Mouse (Mus musculus): ENCODE results near the gene Nhlrc2. TPM values are rescaled to one million over a fixed set of nuclear protein-coding genes. Genes with fewer than 3 reads are reported as not detected.

Nhlrc2 gene
- polyA plus RNA-seq, 1 experiment from 2014 or later: 18.1 TPM

DNA sequence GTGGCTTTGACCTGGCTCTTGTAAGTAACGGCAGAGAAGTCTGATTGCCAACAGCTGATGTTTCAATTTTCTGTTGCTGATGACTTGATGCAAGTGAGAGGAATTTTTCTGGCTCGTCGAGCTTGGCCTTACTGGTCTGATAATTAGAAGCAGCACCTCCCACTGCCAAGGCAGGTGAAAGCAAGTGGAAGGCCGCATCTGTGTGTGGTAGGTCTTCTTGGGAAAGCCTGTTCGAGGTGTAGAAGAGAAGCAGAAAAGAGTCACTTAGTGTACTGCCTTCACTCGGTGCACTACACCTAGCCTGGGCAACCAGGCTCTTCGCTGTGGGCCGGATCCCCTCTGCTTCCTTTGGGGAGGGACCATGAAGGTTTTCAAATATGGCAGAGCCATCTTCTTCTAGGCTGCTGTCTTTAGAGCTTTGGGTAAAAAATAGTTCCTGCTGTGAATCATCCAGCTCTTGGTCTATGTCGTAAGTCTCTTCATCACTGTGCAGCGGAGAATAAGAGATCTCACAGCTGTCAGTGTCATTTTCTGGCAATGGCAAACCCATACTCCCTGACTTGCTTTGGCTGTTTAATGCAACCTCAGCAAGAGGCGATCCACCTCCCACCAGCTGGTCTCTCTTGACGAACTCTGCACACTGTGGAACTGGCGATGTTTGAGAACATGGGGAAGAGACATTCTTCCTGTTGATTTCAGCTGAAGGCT is 3.2 kb upstream of the Nhlrc2 start:
- peaks cover 12% of the 10 kb centered on the region for H3K4me1 ChIP-seq
- no peak overlapping the region for H3K4me2 ChIP-seq
- no peaks in the 10 kb centered on the region for H3K27me3 ChIP-seq
- WGBS: 91% methylated on average over 13 of the region's 13 CpGs
- no peak overlapping the region for H3K27ac ChIP-seq
- no peak overlapping the region for H3K9ac ChIP-seq
- H3K9me3 ChIP-seq: no peaks in the 10 kb centered on the region
- H3K36me3 ChIP-seq (replicated peaks): peaks cover 17% of the 10 kb centered on the region
- ATAC-seq (ENCODE audit: low FRiP score): no peak
- H3K4me3 ChIP-seq (replicated peaks): no peak overlapping the region

DNA sequence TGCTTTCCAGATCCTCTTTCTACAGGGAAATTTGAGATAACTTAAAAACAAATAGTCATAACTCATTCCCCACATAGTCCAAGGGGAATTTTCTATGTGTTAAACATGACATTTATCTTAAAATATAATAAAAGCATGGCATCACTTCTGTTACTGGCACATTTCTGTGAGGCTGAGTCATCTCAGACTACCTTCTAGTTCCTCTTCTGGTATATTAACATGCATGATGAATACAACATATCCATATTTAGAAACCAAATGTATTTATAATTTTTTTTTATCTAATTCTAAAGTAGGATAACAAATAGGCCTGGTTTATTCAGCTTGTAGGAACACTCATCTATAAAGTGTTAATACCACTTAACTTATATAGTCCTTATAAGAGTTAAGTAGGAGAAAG is 2.0 kb upstream of the Nhlrc2 start:
- no peaks in the 10 kb centered on the region for H3K27me3 ChIP-seq
- no peaks in the 10 kb centered on the region for H3K9me3 ChIP-seq
- H3K4me3 ChIP-seq (replicated peaks): no peak overlapping the region
- peaks cover 17% of the 10 kb centered on the region for H3K4me1 ChIP-seq
- no peak overlapping the region for H3K27ac ChIP-seq
- ATAC-seq (ENCODE audit: low FRiP score): no peak
- H3K4me2 ChIP-seq: no peak overlapping the region
- no peak overlapping the region for H3K9ac ChIP-seq
- H3K36me3 ChIP-seq (replicated peaks): peaks cover 14% of the 10 kb centered on the region

DNA sequence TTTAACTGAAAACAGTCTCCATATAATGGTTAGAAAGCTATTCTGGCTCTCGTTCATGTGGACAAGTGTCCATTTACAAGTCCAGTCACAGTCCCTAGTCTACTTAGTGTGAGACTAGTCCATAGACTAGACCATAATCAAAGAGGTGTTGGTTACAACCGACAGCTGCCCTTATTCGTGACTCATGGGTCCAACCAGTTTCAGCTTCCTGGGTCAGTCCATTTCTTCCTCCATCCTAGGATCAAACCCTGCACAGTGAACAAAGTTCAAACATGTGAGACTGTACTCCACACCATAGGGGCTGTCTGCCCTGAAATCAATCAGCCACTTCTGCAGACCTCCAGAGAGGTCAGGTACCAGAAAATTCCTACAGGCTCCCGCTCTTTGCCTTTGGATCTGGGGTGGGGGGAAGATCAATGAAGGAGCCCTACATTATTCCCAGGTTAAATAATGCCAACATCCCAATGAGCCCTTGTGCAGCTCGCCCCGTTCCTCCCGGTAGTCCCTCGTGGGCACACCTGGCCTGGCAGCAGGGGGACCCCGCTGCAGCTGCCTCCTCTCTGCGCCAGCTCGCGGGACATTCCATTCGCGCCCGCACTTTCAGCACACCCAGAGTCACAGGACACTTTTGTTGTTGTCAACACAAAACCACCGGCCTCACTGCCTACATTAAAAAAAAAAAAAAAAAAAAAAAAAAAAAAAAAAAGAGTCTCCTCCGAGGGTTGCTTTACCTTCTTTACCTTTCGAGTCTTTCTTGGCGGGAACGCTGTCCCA is 418 bp upstream of the Nhlrc2 start, which contains the start of gene Dclre1a:
Gene Dclre1a (minus strand): TSS at position 767 of the 774 bp plus-strand sequence.
- H3K27me3 ChIP-seq: no peaks in the 10 kb centered on the region
- peaks cover 17% of the 10 kb centered on the region for H3K4me1 ChIP-seq
- ATAC-seq (ENCODE audit: low FRiP score): peak; percentile 83
- H3K4me3 ChIP-seq (replicated peaks): peak within 1 kb of the TSS; percentile 96
- peak within 1 kb of the TSS; percentile 97 for H3K27ac ChIP-seq
- H3K9ac ChIP-seq: peak within 1 kb of the TSS; percentile 93
- H3K36me3 ChIP-seq (replicated peaks): peaks cover 13% of the 10 kb centered on the region
- WGBS: 13% methylated on average over 20 of the region's 20 CpGs
- no peaks in the 10 kb centered on the region for H3K9me3 ChIP-seq
- H3K4me2 ChIP-seq: peak within 1 kb of the TSS; percentile 71

DNA sequence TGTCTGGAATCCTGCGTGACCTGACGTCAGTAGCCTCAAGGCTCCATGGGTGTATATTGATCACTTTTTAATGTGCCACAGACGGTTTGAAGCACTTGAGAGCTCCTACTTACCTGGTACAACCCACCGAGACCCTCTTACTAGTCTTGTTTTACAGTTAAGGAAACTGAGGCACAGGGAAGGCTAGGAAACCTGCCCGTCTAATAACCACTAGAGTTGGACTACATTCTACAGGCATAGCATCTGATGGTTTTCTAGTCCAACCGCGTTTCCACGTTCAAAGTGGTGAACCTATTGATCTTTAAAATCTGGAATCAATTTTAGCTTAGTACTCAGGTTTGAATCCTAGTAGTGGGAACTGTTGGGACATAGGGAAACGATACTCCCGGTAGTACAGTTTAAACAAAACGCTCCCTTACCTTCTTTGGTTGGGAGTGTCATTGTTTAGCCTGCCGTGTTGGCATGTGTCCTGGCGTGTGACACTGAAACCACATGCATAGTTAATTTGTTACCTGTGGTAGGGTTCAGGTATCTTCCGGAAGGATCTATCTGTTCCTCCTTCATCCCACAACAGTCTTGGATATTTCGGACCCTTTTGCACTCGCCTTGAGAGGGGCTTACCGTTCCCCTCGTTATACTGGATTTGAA is 1.1 kb downstream of the Nhlrc2 start:
- H3K4me3 ChIP-seq (replicated peaks): peak overlapping the region; percentile 96
- H3K4me1 ChIP-seq: peaks cover 17% of the 10 kb centered on the region
- peaks cover 22% of the 10 kb centered on the region for H3K36me3 ChIP-seq (replicated peaks)
- H3K9me3 ChIP-seq: no peaks in the 10 kb centered on the region
- peak overlapping the region; percentile 71 for H3K4me2 ChIP-seq
- peak overlapping the region; percentile 97 for H3K27ac ChIP-seq
- peak overlapping the region; percentile 93 for H3K9ac ChIP-seq
- H3K27me3 ChIP-seq: no peaks in the 10 kb centered on the region
- ATAC-seq (ENCODE audit: low FRiP score): no peak
- WGBS: 24% methylated on average over 18 of the region's 18 CpGs

DNA sequence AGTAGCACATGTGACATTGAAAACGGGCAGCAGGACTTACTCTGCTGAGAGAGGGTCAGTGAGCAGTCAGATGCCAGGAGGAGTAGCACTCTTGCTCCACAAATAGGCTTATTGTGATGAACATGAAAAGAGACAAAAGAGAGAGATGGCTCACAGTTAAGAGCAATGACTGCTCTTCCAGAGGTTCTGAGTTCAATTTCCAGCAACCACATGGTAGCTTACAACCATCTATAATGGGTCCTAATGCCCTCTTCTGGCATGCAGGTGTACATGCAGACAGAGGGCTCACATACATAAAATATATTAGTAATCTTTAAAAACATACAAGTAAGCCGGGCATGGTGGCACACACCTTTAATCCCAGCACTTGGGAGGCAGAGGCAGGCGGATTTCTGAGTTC is 5.1 kb downstream of the Nhlrc2 start:
- peaks cover 39% of the 10 kb centered on the region for H3K36me3 ChIP-seq (replicated peaks)
- H3K4me1 ChIP-seq: peaks cover 12% of the 10 kb centered on the region
- no peaks in the 10 kb centered on the region for H3K9me3 ChIP-seq
- WGBS: 92% methylated on average over 3 of the region's 3 CpGs
- H3K9ac ChIP-seq: no peak overlapping the region
- no peak overlapping the region for H3K4me2 ChIP-seq
- no peaks in the 10 kb centered on the region for H3K27me3 ChIP-seq
- H3K4me3 ChIP-seq (replicated peaks): no peak overlapping the region
- no peak for ATAC-seq (ENCODE audit: low FRiP score)
- no peak overlapping the region for H3K27ac ChIP-seq

DNA sequence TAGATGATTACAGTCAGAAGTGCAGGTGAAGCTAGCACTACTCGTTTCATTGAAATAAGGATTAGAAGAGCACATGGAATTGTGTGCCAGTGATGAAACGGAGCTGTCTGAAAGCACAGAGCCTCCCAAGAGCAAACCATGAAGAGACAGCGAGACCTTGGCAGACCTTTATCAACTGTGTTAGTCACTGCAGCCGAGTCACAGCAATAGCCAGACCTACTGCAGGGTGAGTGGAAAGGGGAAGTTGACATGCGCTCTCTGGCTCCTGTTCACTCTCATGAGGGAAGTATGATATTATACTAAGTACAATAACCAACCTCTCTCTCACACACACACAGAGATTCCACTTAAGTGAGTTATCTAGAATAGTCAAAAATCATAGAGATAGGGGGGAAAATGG is 7.9 kb downstream of the Nhlrc2 start:
- Histone ChIP-seq H3K27me3 (no peaks in the 10 kb centered on the region), H3K4me1 (no peaks in the 10 kb centered on the region), H3K4me3 (replicated peaks) (no peak overlapping the region), H3K4me2 (no peak overlapping the region), H3K27ac (no peak overlapping the region), H3K9me3 (no peaks in the 10 kb centered on the region), H3K36me3 (replicated peaks) (peaks cover 54% of the 10 kb centered on the region), H3K9ac (no peak overlapping the region)
- 89% methylated on average over 5 of the region's 5 CpGs for WGBS
- no peak for ATAC-seq (ENCODE audit: low FRiP score)

DNA sequence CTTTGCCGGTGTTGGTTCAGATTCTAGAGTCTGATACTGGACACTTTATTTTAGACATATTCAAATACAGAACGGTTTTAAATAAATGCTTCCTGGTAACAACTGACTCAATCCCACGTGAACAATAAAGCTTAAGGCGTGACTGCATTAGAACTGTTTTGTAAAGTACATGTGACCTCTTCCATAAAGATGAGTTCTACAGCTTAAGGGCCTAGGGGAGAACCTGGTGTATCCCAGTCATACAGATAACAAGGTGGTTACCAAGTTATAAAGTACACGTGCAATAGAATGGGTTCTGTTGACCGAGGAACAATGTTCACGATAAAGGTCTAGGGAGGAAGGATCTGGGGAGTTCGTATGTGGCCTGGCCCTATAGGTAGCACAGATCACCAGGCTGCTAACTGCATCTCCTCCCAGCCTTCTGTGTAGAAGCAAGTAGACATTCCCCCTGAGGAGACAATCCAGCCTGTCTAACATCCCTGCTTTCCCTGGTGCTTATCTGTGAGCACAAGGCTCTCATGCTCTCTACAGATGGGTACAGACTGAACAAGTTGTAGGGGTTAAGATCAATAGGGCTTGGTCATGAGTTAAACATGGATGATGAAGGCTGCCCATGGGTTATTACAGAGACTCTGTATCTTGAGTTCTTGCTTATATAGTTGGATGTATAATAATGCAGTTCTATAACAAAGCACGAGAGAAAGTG is 14.5 kb downstream of the Nhlrc2 start:
- 95% methylated on average over 9 of the region's 9 CpGs for WGBS
- Histone ChIP-seq H3K9me3 (no peaks in the 10 kb centered on the region), H3K9ac (no peak overlapping the region), H3K36me3 (replicated peaks) (peaks cover 15% of the 10 kb centered on the region; the same call in 1 of the 2 replicates), H3K4me3 (replicated peaks) (no peak overlapping the region), H3K27ac (no peak overlapping the region), H3K27me3 (no peaks in the 10 kb centered on the region), H3K4me1 (0 out of 2 replicates have a peak, but pooled peaks cover 2% of the 10 kb centered on the region), H3K4me2 (no peak overlapping the region)
- no peak for ATAC-seq (ENCODE audit: low FRiP score)

DNA sequence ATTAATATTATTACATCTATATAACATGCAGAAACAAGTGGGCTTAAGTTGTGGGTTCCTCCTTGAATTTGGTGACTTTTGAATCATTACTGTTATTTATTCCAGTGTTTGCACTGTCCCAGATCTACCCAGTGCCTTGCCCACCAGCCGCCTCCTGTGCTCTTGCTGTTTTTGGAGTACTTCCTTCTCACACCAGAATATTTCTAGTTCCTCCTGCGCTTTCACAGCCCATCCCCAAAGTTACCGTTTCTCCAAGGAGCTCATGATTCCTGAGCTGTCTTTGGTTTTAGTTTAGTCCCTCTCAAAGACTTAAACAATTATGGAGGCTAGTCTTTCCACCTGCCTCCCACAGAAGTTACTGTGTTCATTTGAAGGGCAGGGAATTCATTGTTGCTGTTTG is 15.4 kb downstream of the Nhlrc2 start:
- Histone ChIP-seq H3K9me3 (no peaks in the 10 kb centered on the region), H3K9ac (no peak overlapping the region), H3K27me3 (no peaks in the 10 kb centered on the region), H3K4me2 (no peak overlapping the region), H3K4me1 (0 out of 2 replicates have a peak, but pooled peaks cover 2% of the 10 kb centered on the region), H3K4me3 (replicated peaks) (no peak overlapping the region), H3K36me3 (replicated peaks) (peaks cover 13% of the 10 kb centered on the region; the same call in 1 of the 2 replicates), H3K27ac (no peak overlapping the region)
- ATAC-seq (ENCODE audit: low FRiP score): no peak
- 95% methylated on average over 3 of the region's 3 CpGs for WGBS

DNA sequence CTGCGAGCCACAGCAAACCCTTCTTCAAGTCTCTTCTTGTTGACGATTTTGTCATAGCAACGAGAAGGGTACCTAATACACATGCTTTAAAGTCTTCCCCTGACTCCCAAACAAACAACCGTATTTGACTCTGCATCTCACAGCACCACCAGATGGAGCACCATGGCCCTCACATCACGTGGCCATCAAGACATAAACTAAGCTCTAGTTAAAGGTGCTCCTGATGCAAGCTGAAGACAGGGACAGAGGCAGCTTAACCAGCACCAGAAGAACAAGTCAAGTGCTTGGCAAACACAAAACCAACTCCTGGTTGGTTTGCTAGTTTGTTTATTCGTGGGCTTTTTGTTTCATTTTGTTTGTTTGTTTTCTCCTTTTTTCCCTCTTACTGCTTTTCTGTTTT is 17.3 kb downstream of the Nhlrc2 start:
- no peak overlapping the region for H3K4me3 ChIP-seq (replicated peaks)
- H3K36me3 ChIP-seq (replicated peaks): peaks cover under 1% of the 10 kb centered on the region; the same call in 1 of the 2 replicates
- no peak overlapping the region for H3K4me2 ChIP-seq
- WGBS: 74% methylated on average over 6 of the region's 6 CpGs
- 0 out of 2 replicates have a peak, but pooled peaks cover 2% of the 10 kb centered on the region for H3K4me1 ChIP-seq
- no peaks in the 10 kb centered on the region for H3K27me3 ChIP-seq
- H3K9ac ChIP-seq: no peak overlapping the region
- H3K27ac ChIP-seq: no peak overlapping the region
- H3K9me3 ChIP-seq: no peaks in the 10 kb centered on the region
- ATAC-seq (ENCODE audit: low FRiP score): no peak

DNA sequence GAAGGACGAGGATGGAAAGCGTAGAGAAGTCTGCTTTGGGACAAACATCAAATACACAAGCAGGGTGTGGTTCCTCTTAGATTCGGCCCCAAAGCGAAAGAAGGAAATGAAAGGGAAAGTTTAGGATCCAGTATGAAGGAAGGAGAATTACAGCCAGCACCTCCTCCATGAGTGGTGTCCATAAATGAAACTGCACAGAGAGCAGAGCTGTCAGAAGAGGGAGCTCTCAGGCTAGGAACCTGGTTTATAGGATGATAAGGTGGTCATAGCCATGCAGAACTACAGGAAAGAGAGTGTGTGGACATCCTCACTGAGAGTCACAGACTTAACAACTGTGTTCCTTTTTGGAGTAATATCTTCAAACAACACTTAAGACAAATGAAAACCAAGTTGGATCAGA is 18.0 kb downstream of the Nhlrc2 start:
- Histone ChIP-seq H3K4me1 (0 out of 2 replicates have a peak, but pooled peaks cover 2% of the 10 kb centered on the region), H3K27me3 (no peaks in the 10 kb centered on the region), H3K36me3 (replicated peaks) (peaks cover 5% of the 10 kb centered on the region), H3K4me2 (no peak overlapping the region), H3K9ac (no peak overlapping the region), H3K9me3 (no peaks in the 10 kb centered on the region), H3K4me3 (replicated peaks) (no peak overlapping the region), H3K27ac (no peak overlapping the region)
- WGBS: 90% methylated on average over 4 of the region's 4 CpGs
- no peak for ATAC-seq (ENCODE audit: low FRiP score)

DNA sequence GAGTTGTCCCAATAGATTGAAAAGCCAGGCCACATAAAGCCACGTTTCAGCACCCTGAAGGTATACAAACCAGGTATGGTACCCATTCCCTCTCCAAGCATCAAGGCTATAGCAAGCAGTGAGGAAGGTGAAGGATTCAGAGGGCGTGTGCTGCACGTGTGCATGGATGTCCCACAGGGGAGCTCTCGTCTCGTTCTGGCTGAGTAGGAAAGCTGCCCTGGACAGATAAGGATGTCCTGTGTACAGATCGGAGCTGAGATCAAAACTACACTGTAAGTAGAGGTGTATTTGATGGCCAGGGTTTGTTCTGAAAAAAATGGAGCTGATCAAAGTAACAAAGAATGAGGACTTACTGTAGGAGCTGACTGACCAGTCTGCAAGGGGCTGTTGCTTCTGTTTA is 18.9 kb downstream of the Nhlrc2 start:
- Histone ChIP-seq H3K9me3 (no peaks in the 10 kb centered on the region), H3K4me3 (replicated peaks) (no peak overlapping the region), H3K4me2 (no peak overlapping the region), H3K9ac (no peak overlapping the region), H3K36me3 (replicated peaks) (peaks cover 9% of the 10 kb centered on the region), H3K27ac (no peak overlapping the region), H3K4me1 (0 out of 2 replicates have a peak, but pooled peaks cover 2% of the 10 kb centered on the region), H3K27me3 (no peaks in the 10 kb centered on the region)
- ATAC-seq (ENCODE audit: low FRiP score): no peak
- WGBS: 86% methylated on average over 6 of the region's 6 CpGs

DNA sequence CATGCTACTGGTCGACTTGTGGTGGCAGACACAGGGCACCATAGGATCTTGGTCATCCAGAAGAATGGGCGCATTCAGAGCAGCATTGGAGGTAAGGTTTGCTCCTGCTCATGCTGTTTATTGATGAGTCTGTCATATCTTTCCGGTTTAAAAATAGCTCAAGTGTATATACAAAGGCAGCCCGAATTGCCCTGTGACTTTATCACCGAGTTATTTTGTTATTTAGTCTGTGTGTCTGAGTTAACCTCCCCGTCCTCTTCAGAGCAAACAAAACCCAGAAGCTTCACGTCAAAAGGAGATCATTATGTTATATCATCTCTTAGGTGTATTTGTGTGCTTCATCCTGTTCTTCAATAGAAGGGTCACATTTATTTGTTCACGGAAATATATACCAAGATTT is 22.7 kb downstream of the Nhlrc2 start:
- Histone ChIP-seq H3K4me1 (0 out of 2 replicates have a peak, but pooled peaks cover 2% of the 10 kb centered on the region), H3K4me3 (replicated peaks) (no peak overlapping the region), H3K27me3 (no peaks in the 10 kb centered on the region), H3K36me3 (replicated peaks) (peaks cover 16% of the 10 kb centered on the region), H3K9ac (no peak overlapping the region), H3K9me3 (no peaks in the 10 kb centered on the region), H3K27ac (no peak overlapping the region), H3K4me2 (no peak overlapping the region)
- no peak for ATAC-seq (ENCODE audit: low FRiP score)
- WGBS: 90% methylated on average over 8 of the region's 8 CpGs
